Mouse (Mus musculus) hindbrain, embryonic 13.5 days (tissue): ENCODE results near the gene Ino80. TPM values are rescaled to one million over a fixed set of nuclear protein-coding genes. Genes with fewer than 3 reads are reported as not detected.

Experiments
- ATAC-seq: fragments of 200-750 bp; cut with Nextera tagmentation; 2 replicates; pipeline ENCODE4 v1.8.0; 2017; ENCODE audit warnings: moderate TSS enrichment; ENCODE audit not compliant: low FRiP score
- H3K27ac ChIP-seq: fragments of 300-500 bp; sonication (generic); 2 replicates; pipeline ENCODE4 v1.5.1; 2015; ENCODE audit warnings: inconsistent platforms, mild to moderate bottlenecking, moderate library complexity
- H3K27me3 ChIP-seq: fragments of 300-500 bp; sonication (generic); 2 replicates; pipeline ENCODE4 v1.6.1; 2015; ENCODE audit warnings: mild to moderate bottlenecking, inconsistent platforms
- H3K36me3 ChIP-seq: fragments of 300-500 bp; sonication (generic); 2 replicates; pipeline ENCODE4 v1.6.1; 2015; ENCODE audit warnings: mild to moderate bottlenecking, inconsistent platforms
- H3K4me1 ChIP-seq: fragments of 300-500 bp; sonication (generic); replicated peaks from 2 replicates; pipeline ENCODE4 v1.6.1; 2015; ENCODE audit warnings: inconsistent platforms
- H3K4me2 ChIP-seq: fragments of 300-500 bp; sonication (generic); 2 replicates; pipeline ENCODE4 v1.6.1; 2015; ENCODE audit warnings: inconsistent platforms, mild to moderate bottlenecking, moderate library complexity
- H3K4me3 ChIP-seq: fragments of 300-500 bp; sonication (generic); 2 replicates; pipeline ENCODE4 v1.5.1; 2015; ENCODE audit warnings: mild to moderate bottlenecking, inconsistent platforms
- H3K9ac ChIP-seq: fragments of 300-500 bp; sonication (generic); 2 replicates; pipeline ENCODE4 v1.6.1; 2015; ENCODE audit warnings: mild to moderate bottlenecking, inconsistent platforms
- H3K9me3 ChIP-seq: fragments of 300-500 bp; sonication (generic); 2 replicates; pipeline ENCODE4 v1.6.1; 2016; ENCODE audit warnings: inconsistent platforms
- WGBS: fragments of 180-500 bp; shearing (Covaris S2); methylation state at CpG from one replicate; pipeline ENCODE4 v1.1.7; 2015; 5-methylcytosine and 5-hydroxymethylcytosine counted together
- polyA plus RNA-seq: library from polyadenylated mRNA; unstranded; fragments of >200 nt; fragmentation: Nextera tagmentation; extraction: Ambion mirVana; gene quantifications from 2 replicates; pipeline ENCODE4 v1.2.1, GENCODE M21; 2015

The Ino80 gene
- polyA plus RNA-seq, 1 experiment from 2014 or later: 3.2 TPM

- ATAC-seq: peak; percentile 77
- H3K27ac ChIP-seq: peak overlapping the region; percentile 75
- no peaks in the 10 kb centered on the region for H3K36me3 ChIP-seq
- H3K4me2 ChIP-seq: peak overlapping the region; percentile 82
- peaks cover 29% of the 10 kb centered on the region for H3K27me3 ChIP-seq
- H3K4me3 ChIP-seq: peak overlapping the region; percentile 56
- peaks cover 10% of the 10 kb centered on the region for H3K4me1 ChIP-seq
- H3K9ac ChIP-seq: peak overlapping the region; percentile 82
- no peaks in the 10 kb centered on the region for H3K9me3 ChIP-seq
- 7% methylated on average over 59 of the region's 60 CpGs for WGBS
Observed at GRCm38 (mm10) chr2:119337425-119338265, 139.8 kb downstream of the Ino80 start.

GRCm38 (mm10) chr2:119336470-119336869 lies 141.0 kb downstream of the Ino80 start:
- no peak overlapping the region for H3K9ac ChIP-seq
- no peak overlapping the region for H3K4me3 ChIP-seq
- H3K27me3 ChIP-seq: peaks cover 40% of the 10 kb centered on the region
- H3K4me2 ChIP-seq: no peak overlapping the region
- no peak overlapping the region for H3K27ac ChIP-seq
- no peaks in the 10 kb centered on the region for H3K9me3 ChIP-seq
- peaks cover 10% of the 10 kb centered on the region for H3K4me1 ChIP-seq
- ATAC-seq: no peak
- WGBS: 69% methylated on average over 10 of the region's 10 CpGs
- H3K36me3 ChIP-seq: no peaks in the 10 kb centered on the region

GRCm38 (mm10) chr2:119336002-119336401 lies 141.5 kb downstream of the Ino80 start:
- H3K27me3 ChIP-seq: peaks cover 45% of the 10 kb centered on the region
- H3K4me3 ChIP-seq: no peak overlapping the region
- no peaks in the 10 kb centered on the region for H3K9me3 ChIP-seq
- no peaks in the 10 kb centered on the region for H3K36me3 ChIP-seq
- no peak for ATAC-seq
- no peak overlapping the region for H3K4me2 ChIP-seq
- no peak overlapping the region for H3K27ac ChIP-seq
- H3K9ac ChIP-seq: no peak overlapping the region
- WGBS: 65% methylated on average over 2 of the region's 2 CpGs
- peaks cover 10% of the 10 kb centered on the region for H3K4me1 ChIP-seq

- Histone ChIP-seq H3K9me3 (no peaks in the 10 kb centered on the region), H3K9ac (no peak overlapping the region), H3K4me2 (no peak overlapping the region), H3K36me3 (no peaks in the 10 kb centered on the region), H3K27me3 (peaks cover 50% of the 10 kb centered on the region), H3K4me1 (peaks cover 10% of the 10 kb centered on the region), H3K4me3 (no peak overlapping the region), H3K27ac (no peak overlapping the region)
- ATAC-seq: no peak
- WGBS: 85% methylated on average over 1 of the region's 1 CpGs
Observed at GRCm38 (mm10) chr2:119335535-119335934, 142.0 kb downstream of the Ino80 start.

GRCm38 (mm10) chr2:119334964-119335525 lies 142.4 kb downstream of the Ino80 start:
- Histone ChIP-seq H3K9ac (no peak overlapping the region), H3K27ac (no peak overlapping the region), H3K9me3 (no peaks in the 10 kb centered on the region), H3K4me2 (no peak overlapping the region), H3K36me3 (no peaks in the 10 kb centered on the region), H3K27me3 (peaks cover 55% of the 10 kb centered on the region), H3K4me1 (peaks cover 10% of the 10 kb centered on the region), H3K4me3 (no peak overlapping the region)
- ATAC-seq: no peak
- WGBS: 73% methylated on average over 7 of the region's 7 CpGs

- Histone ChIP-seq H3K36me3 (no peaks in the 10 kb centered on the region), H3K9ac (0 out of 2 replicates have a peak overlapping the region, but pooled peaks have one; percentile 2), H3K27me3 (peaks cover 64% of the 10 kb centered on the region), H3K27ac (no peak overlapping the region), H3K4me1 (peaks cover 14% of the 10 kb centered on the region), H3K4me2 (no peak overlapping the region), H3K9me3 (no peaks in the 10 kb centered on the region), H3K4me3 (no peak overlapping the region)
- ATAC-seq: no peak
- 86% methylated on average over 1 of the region's 1 CpGs for WGBS
Observed at GRCm38 (mm10) chr2:119334135-119334534, 143.4 kb downstream of the Ino80 start.

- Histone ChIP-seq H3K27ac (no peak overlapping the region), H3K4me1 (peaks cover 19% of the 10 kb centered on the region), H3K36me3 (no peaks in the 10 kb centered on the region), H3K4me3 (no peak overlapping the region), H3K4me2 (no peak overlapping the region), H3K9me3 (no peaks in the 10 kb centered on the region), H3K27me3 (peaks cover 83% of the 10 kb centered on the region), H3K9ac (no peak overlapping the region)
- 74% methylated on average over 24 of the region's 24 CpGs for WGBS
- no peak for ATAC-seq
Observed at GRCm38 (mm10) chr2:119332177-119332661, 145.3 kb downstream of the Ino80 start.

- no peak overlapping the region for H3K4me3 ChIP-seq
- ATAC-seq: no peak
- peaks cover 32% of the 10 kb centered on the region for H3K4me1 ChIP-seq
- H3K36me3 ChIP-seq: no peaks in the 10 kb centered on the region
- no peak overlapping the region for H3K27ac ChIP-seq
- no peak overlapping the region for H3K9ac ChIP-seq
- H3K9me3 ChIP-seq: no peaks in the 10 kb centered on the region
- H3K4me2 ChIP-seq: no peak overlapping the region
- WGBS: 94% methylated on average over 8 of the region's 8 CpGs
- peaks cover 86% of the 10 kb centered on the region for H3K27me3 ChIP-seq
Observed at GRCm38 (mm10) chr2:119330795-119331194, 146.7 kb downstream of the Ino80 start.

- Histone ChIP-seq H3K27me3 (peaks cover 92% of the 10 kb centered on the region), H3K36me3 (no peaks in the 10 kb centered on the region), H3K4me3 (no peak overlapping the region), H3K4me2 (peak overlapping the region; percentile 83), H3K4me1 (peaks cover 47% of the 10 kb centered on the region), H3K9ac (peak overlapping the region; percentile 19; the same call in 1 of the 2 replicates), H3K9me3 (no peaks in the 10 kb centered on the region), H3K27ac (no peak overlapping the region)
- no peak for ATAC-seq
- 49% methylated on average over 3 of the region's 3 CpGs for WGBS
Observed at GRCm38 (mm10) chr2:119329123-119329817, 148.2 kb downstream of the Ino80 start.

GRCm38 (mm10) chr2:119328546-119328945 lies 148.9 kb downstream of the Ino80 start:
- peak overlapping the region; percentile 83 for H3K4me2 ChIP-seq
- no peaks in the 10 kb centered on the region for H3K9me3 ChIP-seq
- H3K27ac ChIP-seq: no peak overlapping the region
- peak overlapping the region; percentile 49 for H3K4me3 ChIP-seq
- no peak for ATAC-seq
- 34% methylated on average over 5 of the region's 5 CpGs for WGBS
- H3K9ac ChIP-seq: no peak overlapping the region
- no peaks in the 10 kb centered on the region for H3K36me3 ChIP-seq
- H3K27me3 ChIP-seq: peaks cover 93% of the 10 kb centered on the region
- peaks cover 54% of the 10 kb centered on the region for H3K4me1 ChIP-seq

GRCm38 (mm10) chr2:119327942-119328526 lies 149.5 kb downstream of the Ino80 start:
- Histone ChIP-seq H3K9me3 (no peaks in the 10 kb centered on the region), H3K4me3 (peak overlapping the region; percentile 49), H3K4me1 (peaks cover 59% of the 10 kb centered on the region), H3K36me3 (no peaks in the 10 kb centered on the region), H3K27ac (no peak overlapping the region), H3K4me2 (peak overlapping the region; percentile 83), H3K9ac (no peak overlapping the region; the same call in 1 of the 2 replicates), H3K27me3 (peaks cover 98% of the 10 kb centered on the region)
- WGBS: 19% methylated on average over 11 of the region's 11 CpGs
- no peak for ATAC-seq

GRCm38 (mm10) chr2:119327102-119327480 lies 150.4 kb downstream of the Ino80 start:
- peak overlapping the region; percentile 83 for H3K4me2 ChIP-seq
- ATAC-seq: no peak
- under 1% methylated on average over 30 of the region's 30 CpGs for WGBS
- no peaks in the 10 kb centered on the region for H3K9me3 ChIP-seq
- peaks cover 100% of the 10 kb centered on the region for H3K27me3 ChIP-seq
- H3K4me3 ChIP-seq: peak overlapping the region; percentile 49
- peak overlapping the region; percentile 68 for H3K9ac ChIP-seq
- no peak overlapping the region for H3K27ac ChIP-seq
- peaks cover 68% of the 10 kb centered on the region for H3K4me1 ChIP-seq
- H3K36me3 ChIP-seq: no peaks in the 10 kb centered on the region
